Mouse (Mus musculus) heart, adult 11 months (tissue): ENCODE data around the gene Rexo1.

Source experiments
- DNase-seq: peaks from one replicate; pipeline ENCODE4 v3.0.0; 2022

Gene Rexo1

GRCm38 (mm10) chr10:80584642-80585552, 23.5 kb upstream of the Rexo1 start:
- peak; percentile 93 for DNase-seq

- DNase-seq, result peak; percentile 95
Observed at GRCm38 (mm10) chr10:80584045-80584488, 22.7 kb upstream of the Rexo1 start.

DNA sequence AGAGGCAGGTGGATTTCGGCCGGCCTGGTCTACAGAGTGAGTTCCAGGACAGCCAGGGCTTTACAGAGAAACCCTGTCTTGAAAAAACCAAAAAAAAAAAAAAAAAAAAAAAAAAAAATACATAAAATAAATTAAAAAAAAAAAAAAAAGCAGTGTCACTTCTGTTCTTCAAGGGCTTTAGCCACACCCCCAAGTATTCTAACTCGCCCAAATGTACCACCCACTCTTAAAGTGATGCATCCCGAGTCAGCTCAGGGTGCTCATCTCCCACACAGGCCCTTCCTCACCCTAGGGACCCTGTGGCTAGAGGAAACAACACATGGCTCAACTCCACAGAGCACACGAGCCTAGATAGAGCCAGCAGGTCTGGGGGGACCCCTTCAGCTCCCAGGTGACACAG, 21.7 kb upstream of the Rexo1 start:
- DNase-seq, result no peak

GRCm38 (mm10) chr10:80578911-80579310, 17.6 kb upstream of the Rexo1 start:
- DNase-seq, result peak; percentile 97

DNA sequence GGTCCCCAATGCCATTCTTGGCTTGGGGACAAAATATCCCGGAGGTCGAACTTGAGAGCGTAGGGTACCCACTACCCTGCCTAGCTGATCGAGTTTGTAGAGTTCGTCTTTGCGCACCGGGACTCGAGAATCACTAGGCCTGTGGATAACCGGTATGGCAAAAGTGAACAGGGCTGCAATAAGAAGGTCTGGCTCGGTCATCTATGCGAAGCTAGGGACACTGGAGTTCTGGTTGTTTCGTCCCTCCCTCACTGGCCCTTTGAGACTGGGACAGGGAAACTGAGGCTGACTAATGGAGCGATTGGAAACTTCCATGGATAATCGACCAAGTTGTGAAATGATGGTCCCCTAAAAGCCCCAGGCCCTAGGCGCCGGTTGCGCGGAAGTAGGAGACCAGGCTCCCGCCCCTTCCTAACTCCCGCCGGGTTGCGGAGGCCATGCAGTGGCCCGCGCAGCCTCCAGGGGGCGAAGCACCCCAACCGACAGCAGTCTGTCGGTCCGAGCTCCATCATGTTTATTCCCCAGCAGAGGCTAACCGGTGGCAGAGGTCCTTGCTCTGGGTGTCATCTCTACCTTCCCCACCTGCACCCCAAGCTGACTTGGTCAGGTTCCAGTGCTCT, 16.9 kb upstream of the Rexo1 start:
- peak; percentile 99 for DNase-seq

- DNase-seq, result peak; percentile 100
Observed at GRCm38 (mm10) chr10:80577195-80578130, 16.1 kb upstream of the Rexo1 start, which contains the start of gene Klf16. Klf16 (minus strand) TSS chr10:80577321.

GRCm38 (mm10) chr10:80576351-80577194, 15.2 kb upstream of the Rexo1 start:
- peak; percentile 98 for DNase-seq

- DNase-seq, result no peak
Observed at GRCm38 (mm10) chr10:80575925-80576324, 14.6 kb upstream of the Rexo1 start.

GRCm38 (mm10) chr10:80574896-80575295, 13.5 kb upstream of the Rexo1 start:
- peak; percentile 92 for DNase-seq

- DNase-seq, result peak; percentile 92
Observed at GRCm38 (mm10) chr10:80573944-80574343, 12.6 kb upstream of the Rexo1 start.

DNA sequence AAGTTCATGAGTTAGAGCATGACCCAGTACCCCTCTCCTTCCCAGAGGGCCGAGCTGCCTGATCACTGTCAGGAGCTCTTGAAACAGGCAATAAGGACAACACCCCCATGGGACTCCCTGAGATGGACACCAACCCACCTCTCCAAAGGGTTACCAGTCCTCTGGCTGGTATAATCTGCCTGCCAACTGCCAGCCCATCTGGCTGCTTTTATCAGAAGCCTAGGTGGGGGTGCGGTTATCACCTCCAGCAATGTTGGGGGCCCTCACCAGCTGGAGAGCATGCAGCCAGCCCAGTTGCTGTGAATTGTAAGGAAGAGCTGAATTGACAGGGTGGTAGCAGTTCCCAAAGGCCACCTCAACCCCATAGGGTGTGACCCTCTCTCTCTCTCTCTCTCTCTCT, 11.1 kb upstream of the Rexo1 start:
- DNase-seq, result no peak

DNA sequence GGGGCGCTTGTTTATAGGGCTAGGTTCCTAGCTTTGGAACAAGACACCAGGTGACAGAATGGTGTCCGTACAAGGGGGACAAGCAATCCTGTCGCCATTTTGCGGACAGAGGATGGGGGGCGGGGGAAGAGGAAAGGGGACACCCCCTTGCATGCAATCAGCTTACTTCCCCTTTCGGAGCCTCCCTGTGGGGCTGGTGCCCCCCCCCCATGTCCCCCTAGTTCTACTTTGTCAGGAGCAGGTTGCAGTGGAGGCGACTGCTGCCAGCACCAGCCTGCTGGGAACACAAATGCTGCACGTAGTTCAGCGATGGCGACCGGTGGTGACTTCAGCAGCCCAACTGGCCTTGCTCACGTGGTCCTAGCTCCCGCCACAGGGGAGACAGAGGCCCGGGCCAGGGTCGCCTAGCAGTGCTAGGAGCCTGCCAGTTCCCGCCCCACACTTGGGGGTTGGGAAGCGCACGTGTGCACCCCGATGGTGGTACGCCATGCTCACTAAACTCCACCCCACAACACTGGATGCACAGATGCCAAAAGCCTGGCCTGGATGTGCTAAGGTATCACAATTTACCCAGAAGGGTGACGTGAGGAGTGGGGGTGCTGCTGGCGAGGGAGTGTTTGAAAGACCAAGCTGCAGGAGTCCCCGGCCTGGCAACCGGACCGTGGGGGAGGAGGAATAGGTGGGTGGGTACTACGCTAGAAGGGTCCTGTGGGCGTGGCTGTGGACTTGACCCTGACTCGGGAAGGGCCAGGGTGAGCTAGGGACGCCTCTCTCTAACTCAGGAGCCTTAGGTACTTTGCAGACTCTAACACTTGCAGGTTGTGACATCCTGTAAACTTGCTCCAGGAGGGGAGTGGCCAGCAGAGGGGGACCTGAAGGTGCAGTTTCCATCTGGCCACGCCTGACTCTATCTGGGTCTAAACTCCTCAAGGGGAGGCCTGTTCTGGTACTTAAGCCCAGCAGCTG, 9.8 kb upstream of the Rexo1 start:
- peak; percentile 93 for DNase-seq

GRCm38 (mm10) chr10:80570419-80570818, 9.1 kb upstream of the Rexo1 start:
- no peak for DNase-seq

GRCm38 (mm10) chr10:80569664-80570066, 8.3 kb upstream of the Rexo1 start:
- DNase-seq, result peak; percentile 98

DNA sequence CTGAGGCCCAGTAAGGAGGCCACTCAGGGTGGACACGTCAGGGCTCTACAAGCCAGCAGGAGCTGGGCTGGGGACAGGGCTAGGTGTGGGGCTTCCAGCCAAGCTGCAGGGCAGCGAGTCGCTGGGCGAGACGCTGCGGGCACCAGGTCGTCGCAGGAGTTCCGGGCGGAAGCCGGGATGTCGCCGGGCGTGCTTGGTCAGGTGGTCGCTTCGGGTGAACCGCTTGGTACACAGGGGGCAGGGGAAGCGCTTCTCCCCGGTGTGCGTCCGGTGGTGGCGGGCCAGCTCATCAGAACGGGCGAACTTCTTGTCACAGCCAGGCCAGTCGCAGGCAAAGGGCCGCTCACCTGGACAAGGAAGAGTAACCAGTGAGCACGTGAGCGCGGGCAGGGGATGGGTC, 7.5 kb upstream of the Rexo1 start:
- DNase-seq, result no peak

GRCm38 (mm10) chr10:80566375-80567092, 5.2 kb upstream of the Rexo1 start:
- peak; percentile 97 for DNase-seq

DNA sequence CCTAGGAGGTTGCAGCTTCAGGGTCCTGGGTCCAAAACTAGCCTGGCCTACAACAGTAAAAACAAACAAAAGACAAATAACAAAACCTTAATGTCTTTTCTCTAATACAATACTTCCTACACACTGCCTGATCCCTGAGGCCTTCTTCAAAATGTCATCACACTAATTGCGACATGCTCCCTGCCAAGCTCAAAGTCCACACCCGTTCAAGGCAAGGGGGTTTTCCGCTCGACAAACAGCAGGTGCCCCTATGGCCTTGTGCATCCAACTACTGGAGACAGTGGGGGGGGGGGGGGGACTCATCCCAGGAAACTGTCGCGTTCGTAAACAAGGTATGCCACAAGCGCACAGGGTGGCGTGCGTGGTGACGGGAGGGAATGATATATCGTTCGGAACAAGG, 739 bp downstream of the Rexo1 start:
- no peak for DNase-seq

- no peak for DNase-seq
Observed at GRCm38 (mm10) chr10:80559431-80559830, 1.9 kb downstream of the Rexo1 start.

DNA sequence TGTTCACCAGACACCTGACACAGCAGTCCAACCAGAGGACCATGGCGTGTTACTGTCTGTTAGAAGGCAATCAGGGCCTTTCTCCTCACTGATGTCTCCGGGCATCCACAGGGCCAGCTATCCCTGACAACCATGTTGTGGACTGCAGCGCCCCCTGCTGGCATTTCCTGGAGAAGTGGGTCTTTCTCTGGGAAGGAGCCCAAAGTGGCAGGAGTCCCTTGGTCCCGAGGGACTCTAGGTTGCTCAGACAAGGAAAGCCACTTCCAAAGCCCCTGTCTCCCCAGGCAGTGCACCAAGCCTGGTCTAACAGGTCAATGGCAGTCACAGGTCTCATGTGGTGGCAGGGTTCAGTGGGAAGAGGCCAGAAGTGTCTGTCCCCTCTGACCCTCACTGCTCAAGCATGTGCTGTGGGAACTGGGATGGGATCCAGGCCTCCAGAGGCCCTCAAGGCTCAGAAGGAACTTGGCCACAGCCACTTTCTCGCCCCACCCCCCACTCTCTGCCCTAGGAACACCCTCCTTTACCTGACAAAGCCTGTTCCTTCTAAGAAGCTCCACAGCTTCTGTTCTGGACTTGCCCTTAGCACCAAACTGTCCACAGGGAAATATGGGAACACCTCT, 3.9 kb downstream of the Rexo1 start:
- DNase-seq, result peak; percentile 96

DNA sequence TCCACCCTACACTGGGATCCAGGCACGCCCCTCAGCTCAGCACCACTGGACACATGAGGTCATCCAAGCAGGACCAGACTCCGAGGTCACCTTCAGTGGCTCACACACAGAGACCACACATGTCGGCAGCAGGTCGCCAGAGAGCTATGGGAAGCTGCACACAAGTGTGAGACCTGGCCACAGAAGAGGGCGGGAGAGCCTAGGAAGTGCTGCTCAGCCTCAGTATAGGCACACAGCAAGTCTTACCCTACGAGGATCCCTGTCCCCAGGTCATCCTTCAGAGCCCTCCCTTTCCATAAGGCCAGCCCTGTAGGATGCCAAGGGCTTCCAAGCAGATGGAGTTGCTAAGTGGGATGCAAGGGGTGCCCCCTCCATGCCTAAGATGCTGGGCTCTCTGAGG, 7.4 kb downstream of the Rexo1 start:
- DNase-seq, result no peak
